Mouse (Mus musculus): ENCODE results near the gene Etv6.

Gene Etv6

GRCm38 (mm10) chr6:134111599-134111998 is 76.1 kb downstream of the Etv6 start:
- DNase-seq (ENCODE audit: low spot score in 2 of 2) = no peak

DNA sequence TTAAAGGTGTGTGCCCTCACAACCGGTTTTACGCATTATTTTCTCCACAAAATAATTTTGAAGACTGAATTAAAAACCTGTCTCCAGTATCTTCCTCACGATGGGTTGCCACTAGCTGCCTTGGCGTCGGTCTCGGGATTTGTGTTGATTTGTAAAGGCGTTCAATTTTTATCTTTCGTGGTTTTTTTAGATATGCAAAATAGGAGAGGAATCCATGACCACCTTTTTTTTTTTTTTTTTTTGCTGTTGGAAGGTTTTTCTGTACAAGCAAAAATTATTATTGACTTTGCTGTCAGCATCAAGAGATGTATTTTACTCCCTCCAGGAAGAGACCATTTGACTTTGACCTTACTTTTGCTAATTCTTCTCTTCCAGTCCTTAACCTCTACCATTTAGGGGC is 77.3 kb downstream of the Etv6 start:
- no peak for DNase-seq (ENCODE audit: low spot score in 2 of 2)

DNA sequence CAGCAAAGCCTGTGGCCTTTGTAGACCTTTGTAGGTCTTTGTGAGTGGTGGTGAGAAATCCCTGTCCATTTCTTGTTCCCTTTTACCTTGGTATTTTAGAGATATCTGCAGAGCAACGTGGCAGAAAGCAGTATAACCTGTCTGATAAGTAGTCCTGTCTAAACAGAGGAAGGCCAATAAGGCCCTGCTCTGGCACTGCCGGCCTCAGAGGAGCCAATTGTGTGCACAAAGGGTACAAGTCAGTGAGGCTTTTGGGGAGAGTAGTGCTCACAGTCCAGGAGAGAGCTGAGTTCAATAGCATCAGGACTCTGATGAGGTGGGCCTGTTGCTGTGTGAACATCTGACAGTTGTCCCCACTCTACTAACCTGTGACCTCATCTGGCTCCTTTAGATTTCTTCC is 77.7 kb downstream of the Etv6 start:
- peak in 1 of 2 experiments; percentile 52 for DNase-seq (ENCODE audit: low spot score in 2 of 2)

GRCm38 (mm10) chr6:134115219-134115968 is 79.9 kb downstream of the Etv6 start:
- no peak for DNase-seq (ENCODE audit: low spot score in 2 of 2)

DNA sequence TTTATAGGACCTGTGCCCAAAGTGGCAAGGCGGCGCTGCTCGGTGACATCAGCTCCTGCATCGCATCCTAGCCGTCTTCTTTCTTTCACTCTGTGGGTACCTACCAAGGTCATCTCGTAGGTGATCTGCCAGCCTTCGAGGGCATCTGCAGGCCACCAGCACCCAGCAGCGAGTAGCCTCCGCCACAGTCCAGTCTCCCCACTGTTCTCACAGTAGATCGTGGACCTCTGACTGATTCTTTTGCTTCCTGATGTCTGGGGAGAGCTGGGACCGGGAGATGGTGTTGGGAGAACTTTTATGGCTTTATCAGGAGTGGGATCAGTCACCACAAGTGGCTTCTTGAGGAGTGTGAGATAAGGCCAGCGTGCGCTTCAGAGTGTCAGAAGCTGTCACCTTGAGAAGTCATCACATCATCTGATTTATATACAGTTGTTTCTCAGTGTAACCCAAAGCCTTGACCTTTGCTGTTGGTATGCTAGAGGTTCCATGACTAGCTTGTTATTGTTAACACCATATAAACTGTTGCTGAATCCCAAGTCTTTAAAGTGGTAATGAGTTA is 82.0 kb downstream of the Etv6 start:
- no peak for DNase-seq (ENCODE audit: low spot score in 2 of 2)

DNA sequence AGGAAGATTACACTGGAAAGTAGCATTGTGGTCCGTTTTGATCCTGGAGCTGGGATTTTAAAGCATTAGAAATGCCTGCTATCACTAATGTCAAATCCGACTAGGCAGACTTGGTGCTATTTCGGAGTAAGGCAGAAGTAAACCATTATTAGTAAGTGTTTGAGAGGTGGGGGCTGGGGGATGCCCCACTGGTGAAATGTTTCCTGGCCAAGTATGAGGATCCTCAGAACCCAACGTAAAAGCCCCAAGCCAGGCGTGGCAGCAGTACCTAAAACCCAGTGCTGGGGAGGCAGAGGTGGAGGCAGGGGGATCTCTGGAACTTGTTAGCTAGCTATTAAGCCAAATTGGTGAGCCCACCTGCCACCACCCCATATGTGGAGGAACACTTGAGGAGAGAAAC is 83.0 kb downstream of the Etv6 start:
- DNase-seq (ENCODE audit: low spot score in 2 of 2) = no peak

DNA sequence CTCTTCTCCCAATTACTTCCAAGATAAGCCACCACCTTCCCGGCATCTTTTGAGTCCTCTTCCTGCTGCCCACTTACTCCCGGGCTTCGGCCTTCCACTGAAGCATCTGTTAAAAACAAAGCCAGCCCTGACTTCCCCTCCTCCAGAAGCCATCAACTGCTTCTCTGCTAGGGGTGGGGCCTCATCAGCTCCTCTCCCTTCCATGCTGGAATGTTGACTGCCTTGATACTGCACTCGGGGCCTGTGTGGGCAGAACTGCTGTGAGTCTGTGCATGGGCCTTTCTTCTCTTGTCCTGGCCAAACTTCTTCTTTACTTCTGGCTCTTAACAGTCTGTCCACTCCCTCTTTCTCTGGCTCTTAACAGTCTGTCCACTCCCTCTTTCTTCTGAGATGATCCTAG is 83.6 kb downstream of the Etv6 start:
- no peak for DNase-seq (ENCODE audit: low spot score in 2 of 2)

GRCm38 (mm10) chr6:134120227-134120626 is 84.7 kb downstream of the Etv6 start:
- DNase-seq (ENCODE audit: low spot score in 2 of 2) = no peak

DNA sequence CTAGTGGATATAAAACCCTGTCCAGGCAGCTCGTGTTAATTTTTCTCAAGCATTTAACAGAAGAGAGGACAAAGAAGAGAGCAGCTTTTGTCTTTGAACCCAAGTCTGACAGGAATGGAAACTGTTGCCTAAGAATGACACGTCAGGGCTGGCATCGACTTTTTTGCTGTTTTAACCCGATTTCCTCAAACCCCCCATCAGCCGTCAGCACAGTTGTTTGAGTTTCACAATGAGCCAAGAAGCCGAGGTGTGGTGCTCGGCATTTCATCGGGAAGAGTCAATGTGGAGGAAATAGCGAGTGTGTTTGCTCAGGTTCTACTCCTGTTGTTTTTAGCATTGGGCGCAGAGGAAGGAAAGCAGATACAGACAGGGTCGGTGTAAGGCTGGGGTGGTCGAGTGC is 85.2 kb downstream of the Etv6 start:
- no peak for DNase-seq (ENCODE audit: low spot score in 2 of 2)

GRCm38 (mm10) chr6:134122945-134123344 is 87.4 kb downstream of the Etv6 start:
- DNase-seq (ENCODE audit: low spot score in 2 of 2) = no peak

GRCm38 (mm10) chr6:134123474-134123873 is 88.0 kb downstream of the Etv6 start:
- DNase-seq (ENCODE audit: low spot score in 2 of 2) = no peak

DNA sequence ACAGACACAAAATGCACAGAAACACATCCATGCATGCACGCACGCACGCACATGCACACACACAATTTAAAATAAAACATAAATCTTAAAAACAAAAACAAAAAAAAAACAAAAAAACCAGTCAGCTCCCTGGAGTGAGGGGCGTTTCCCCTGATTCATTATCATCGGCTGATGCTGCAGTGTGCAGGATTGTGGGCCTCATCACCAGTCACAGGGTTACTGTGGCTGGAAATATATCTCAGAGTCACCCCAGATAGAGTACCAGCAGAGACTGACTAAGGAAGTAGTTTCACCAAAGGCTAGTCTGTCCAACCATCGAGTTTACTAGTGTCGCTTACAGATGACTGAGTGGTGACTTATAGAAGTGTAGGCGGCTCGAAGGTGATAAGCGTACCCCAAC is 88.8 kb downstream of the Etv6 start:
- no peak for DNase-seq (ENCODE audit: low spot score in 2 of 2)

GRCm38 (mm10) chr6:134127996-134128395 is 92.5 kb downstream of the Etv6 start:
- no peak for DNase-seq (ENCODE audit: low spot score in 2 of 2)

DNA sequence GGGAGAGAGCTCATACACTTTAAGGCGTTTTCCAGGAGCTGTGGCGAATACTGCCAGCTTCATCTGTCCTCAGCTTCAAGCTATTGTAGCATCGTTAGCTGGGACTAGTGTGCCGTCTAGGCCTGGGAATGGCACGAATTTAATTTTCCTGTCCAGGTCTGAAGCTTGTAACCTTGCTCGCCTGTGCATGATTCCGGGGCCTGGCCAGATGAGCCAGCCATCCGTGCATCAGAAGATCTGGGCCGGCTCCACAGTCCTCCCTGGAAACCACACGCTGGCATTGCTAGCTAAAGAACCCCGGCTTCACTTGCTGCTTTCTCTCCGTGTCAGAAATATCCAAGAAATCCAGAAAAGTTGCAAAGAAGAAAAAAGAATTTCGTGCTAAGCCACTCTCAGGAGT is 93.1 kb downstream of the Etv6 start:
- DNase-seq (ENCODE audit: low spot score in 2 of 2) = no peak

DNA sequence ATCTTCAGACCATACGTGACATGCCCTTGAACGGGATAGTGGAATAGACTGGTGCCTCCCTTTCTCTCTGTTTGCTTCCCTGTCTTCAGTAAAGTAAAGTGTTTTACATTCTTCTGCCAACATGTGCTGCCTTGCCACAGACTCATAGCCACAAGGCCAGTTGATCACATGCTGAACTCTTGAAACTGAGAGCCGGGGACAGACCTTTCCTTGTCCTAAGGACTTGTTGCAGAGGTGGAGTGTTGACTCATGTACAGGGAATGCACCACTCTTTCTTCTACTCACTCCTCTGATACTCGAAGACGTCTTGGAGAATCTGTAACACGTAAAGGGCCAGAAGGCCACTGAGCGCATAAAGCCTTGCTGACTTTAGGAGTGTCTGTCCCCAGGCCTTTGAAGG is 94.3 kb downstream of the Etv6 start:
- DNase-seq (ENCODE audit: low spot score in 2 of 2) = no peak

DNA sequence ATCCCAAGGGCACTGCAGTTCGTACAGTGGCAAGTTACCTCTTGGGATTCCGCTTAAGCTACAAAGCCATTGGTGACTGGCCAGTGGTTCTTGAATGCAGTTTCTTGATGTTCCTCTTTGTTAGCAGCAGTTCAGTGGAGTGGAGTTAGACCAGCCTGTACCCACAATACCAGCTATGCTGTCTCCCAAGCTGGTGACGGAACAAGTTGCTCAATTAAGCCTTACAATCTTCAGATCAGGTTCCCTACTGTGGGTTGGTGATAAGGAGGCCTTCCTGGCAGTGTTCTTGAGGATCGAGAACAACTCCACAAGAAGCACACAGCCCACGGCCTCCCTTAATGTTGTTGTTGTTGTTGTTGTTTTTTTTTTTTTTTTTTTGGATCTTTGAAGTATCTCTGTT is 95.3 kb downstream of the Etv6 start:
- no peak for DNase-seq (ENCODE audit: low spot score in 2 of 2)

GRCm38 (mm10) chr6:134131601-134132000 is 96.1 kb downstream of the Etv6 start:
- no peak for DNase-seq (ENCODE audit: low spot score in 2 of 2)

GRCm38 (mm10) chr6:134133756-134134155 is 98.3 kb downstream of the Etv6 start:
- DNase-seq (ENCODE audit: low spot score in 2 of 2) = no peak

- DNase-seq (ENCODE audit: low spot score in 2 of 2) = no peak
Observed at GRCm38 (mm10) chr6:134134821-134135323, 99.4 kb downstream of the Etv6 start.

DNA sequence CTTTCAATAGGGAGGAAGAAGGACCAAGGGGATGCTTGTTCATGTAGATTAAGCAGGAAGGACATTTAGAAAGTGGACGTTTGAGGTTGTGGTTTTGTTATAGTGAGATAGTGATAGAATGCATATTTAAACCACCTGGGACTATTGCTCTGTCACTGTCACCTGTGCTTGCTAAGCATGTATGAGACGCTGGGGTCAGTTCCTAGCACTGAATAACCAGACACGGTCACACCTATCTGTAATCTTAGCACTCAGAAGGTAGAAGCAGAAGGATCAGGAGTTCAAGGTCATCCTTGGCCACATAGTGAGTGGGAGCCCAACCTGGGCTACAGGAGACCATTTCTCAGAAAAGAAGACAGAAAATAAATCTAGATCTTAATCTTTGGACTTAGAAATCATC is 100.8 kb downstream of the Etv6 start:
- DNase-seq (ENCODE audit: low spot score in 2 of 2) = no peak

- no peak for DNase-seq (ENCODE audit: low spot score in 2 of 2)
Observed at GRCm38 (mm10) chr6:134139359-134139758, 103.9 kb downstream of the Etv6 start.

- DNase-seq (ENCODE audit: low spot score in 2 of 2) = no peak
Observed at GRCm38 (mm10) chr6:134140718-134141615, 105.5 kb downstream of the Etv6 start.
